Mouse (Mus musculus) megakaryocyte, embryonic 14.5 days (primary cell): ENCODE data around the gene Snai1. TPM values are rescaled to one million over a fixed set of nuclear protein-coding genes. Genes with fewer than 3 reads are reported as not detected.

ENCODE experiments used
- H3K27me3 ChIP-seq: replicated peaks from 2 replicates; pipeline ENCODE3; 2012; ENCODE audit warnings: inconsistent platforms
- H3K36me3 ChIP-seq: replicated peaks from 2 replicates; pipeline ENCODE3; 2012; ENCODE audit warnings: low read length, inconsistent platforms, mixed read lengths
- H3K4me1 ChIP-seq: 2 replicates; pipeline ENCODE4 v1.6.1; 2012; ENCODE audit warnings: inconsistent platforms
- H3K4me3 ChIP-seq: replicated peaks from 2 replicates; pipeline ENCODE3; 2012; ENCODE audit warnings: moderate library complexity, mild to moderate bottlenecking, inconsistent platforms
- H3K9me3 ChIP-seq: 2 replicates; pipeline ENCODE4 v1.6.1; 2012; ENCODE audit warnings: inconsistent platforms
- FLI1 ChIP-seq: IDR thresholded peaks from 2 replicates; pipeline ENCODE4 v1.6.1; 2012; ENCODE audit warnings: low read length, inconsistent platforms, mixed read lengths
- GATA1 ChIP-seq: IDR thresholded peaks from 3 replicates; pipeline ENCODE4 v1.6.1; 2012; ENCODE audit warnings: mixed read lengths, low read length, inconsistent platforms, borderline replicate concordance
- polyA plus RNA-seq: library from polyadenylated mRNA; stranded (reverse); fragments of >175 nt; gene quantifications from 2 replicates; pipeline ENCODE4 v1.2.3, GENCODE M21; 2012; ENCODE audit warnings: low replicate concordance; ENCODE audit not compliant: insufficient read depth

The Snai1 gene
- polyA plus RNA-seq, 1 experiment, result 1.4 TPM

- Histone ChIP-seq H3K27me3 (peaks cover 5% of the 10 kb centered on the region), H3K36me3 (peaks cover 54% of the 10 kb centered on the region), H3K9me3 (no peaks in the 10 kb centered on the region), H3K4me1 (peaks cover 16% of the 10 kb centered on the region), H3K4me3 (no peak overlapping the region)
- TF ChIP-seq FLI1 (no peak), GATA1 (no peak)
Measured at GRCm38 (mm10) chr2:167576121-167576620, 38.2 kb downstream of the Snai1 start.

GRCm38 (mm10) chr2:167577186-167577785, 39.3 kb downstream of the Snai1 start:
- no peaks in the 10 kb centered on the region for H3K9me3 ChIP-seq
- no peak for TF ChIP-seq FLI1
- TF ChIP-seq GATA1, result no peak
- H3K27me3 ChIP-seq, result peaks cover 2% of the 10 kb centered on the region
- H3K4me3 ChIP-seq, result no peak overlapping the region
- H3K4me1 ChIP-seq, result peaks cover 27% of the 10 kb centered on the region
- peaks cover 58% of the 10 kb centered on the region for H3K36me3 ChIP-seq

- H3K4me1 ChIP-seq, result peaks cover 39% of the 10 kb centered on the region
- H3K4me3 ChIP-seq, result no peak overlapping the region
- H3K9me3 ChIP-seq, result no peaks in the 10 kb centered on the region
- TF ChIP-seq FLI1 (no peak), GATA1 (no peak)
- peaks cover 70% of the 10 kb centered on the region for H3K36me3 ChIP-seq
- H3K27me3 ChIP-seq, result no peaks in the 10 kb centered on the region
Measured at GRCm38 (mm10) chr2:167578521-167578920, 40.5 kb downstream of the Snai1 start.

DNA sequence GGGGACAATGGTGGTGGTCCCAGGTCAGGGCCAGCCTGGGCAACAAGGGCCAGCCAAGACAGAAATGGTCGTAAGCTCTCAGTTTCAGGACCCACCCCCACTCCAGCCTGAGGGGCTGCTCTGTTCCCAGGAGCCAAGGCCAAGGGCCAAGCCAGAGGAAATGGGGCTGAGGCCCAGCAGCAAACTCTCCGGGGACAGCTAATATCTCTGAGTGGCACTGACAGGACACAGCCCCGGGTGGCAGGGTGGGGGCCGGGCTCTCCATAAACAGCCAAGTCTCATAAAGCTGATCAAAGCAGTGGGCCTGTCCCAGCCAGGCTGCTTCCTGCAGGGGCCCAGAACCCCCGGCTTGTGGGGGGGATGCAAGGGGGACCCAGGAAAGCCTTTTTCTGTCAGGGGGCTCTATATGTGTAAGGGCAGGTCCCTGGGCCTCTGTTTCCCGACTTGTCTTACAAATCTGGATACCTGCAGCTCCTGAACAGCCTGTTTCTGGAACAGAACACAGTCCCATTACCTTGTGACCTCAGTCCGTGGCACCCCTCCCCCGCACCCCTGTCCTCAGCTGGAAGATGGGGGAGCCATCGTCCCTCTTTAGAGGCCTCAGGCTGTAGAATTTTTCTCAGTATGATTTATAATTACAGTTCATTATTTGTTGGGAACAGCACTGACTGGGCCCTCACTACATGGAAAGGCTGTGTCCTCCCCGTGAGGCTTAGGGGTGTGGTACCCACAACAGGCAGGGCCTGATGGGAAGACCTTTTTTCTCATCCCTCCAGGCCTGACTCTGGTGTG, 45.4 kb downstream of the Snai1 start:
- no peak for TF ChIP-seq GATA1
- TF ChIP-seq FLI1, result no peak

GRCm38 (mm10) chr2:167585273-167585672, 47.3 kb downstream of the Snai1 start:
- H3K36me3 ChIP-seq, result peaks cover 56% of the 10 kb centered on the region
- H3K4me3 ChIP-seq, result no peak overlapping the region
- TF ChIP-seq FLI1 (no peak), GATA1 (no peak)
- H3K9me3 ChIP-seq, result no peaks in the 10 kb centered on the region
- peaks cover 83% of the 10 kb centered on the region for H3K4me1 ChIP-seq
- no peaks in the 10 kb centered on the region for H3K27me3 ChIP-seq

More for the DNA sequence above, 45.4 kb downstream of the Snai1 start:
- H3K36me3 ChIP-seq, result peaks cover 67% of the 10 kb centered on the region
- no peak overlapping the region for H3K4me3 ChIP-seq
- H3K27me3 ChIP-seq, result no peaks in the 10 kb centered on the region
- no peaks in the 10 kb centered on the region for H3K9me3 ChIP-seq
- peaks cover 66% of the 10 kb centered on the region for H3K4me1 ChIP-seq

DNA sequence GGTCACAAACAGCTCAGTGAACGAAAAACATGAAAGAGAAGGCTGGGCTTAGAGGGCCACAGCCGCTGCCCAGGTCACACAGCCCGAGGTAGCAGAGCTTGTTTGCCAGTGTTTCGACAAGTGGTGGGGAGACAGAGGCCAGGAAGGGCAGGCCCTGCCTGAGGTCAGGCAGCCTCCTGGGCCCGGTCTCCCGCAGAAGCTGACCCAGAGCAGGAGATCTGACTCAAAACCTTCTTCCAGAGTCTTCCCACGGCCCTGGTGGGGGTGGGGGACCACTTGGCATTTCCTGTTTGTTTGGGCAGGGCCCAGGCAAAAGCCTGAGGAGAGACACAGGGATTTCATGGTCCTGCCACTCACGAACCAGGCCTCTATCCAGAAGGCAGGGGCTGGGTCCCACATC, 48.0 kb downstream of the Snai1 start:
- peaks cover 87% of the 10 kb centered on the region for H3K4me1 ChIP-seq
- H3K27me3 ChIP-seq, result no peaks in the 10 kb centered on the region
- TF ChIP-seq GATA1 (no peak), FLI1 (no peak)
- no peak overlapping the region for H3K4me3 ChIP-seq
- H3K36me3 ChIP-seq, result peaks cover 56% of the 10 kb centered on the region
- no peaks in the 10 kb centered on the region for H3K9me3 ChIP-seq

DNA sequence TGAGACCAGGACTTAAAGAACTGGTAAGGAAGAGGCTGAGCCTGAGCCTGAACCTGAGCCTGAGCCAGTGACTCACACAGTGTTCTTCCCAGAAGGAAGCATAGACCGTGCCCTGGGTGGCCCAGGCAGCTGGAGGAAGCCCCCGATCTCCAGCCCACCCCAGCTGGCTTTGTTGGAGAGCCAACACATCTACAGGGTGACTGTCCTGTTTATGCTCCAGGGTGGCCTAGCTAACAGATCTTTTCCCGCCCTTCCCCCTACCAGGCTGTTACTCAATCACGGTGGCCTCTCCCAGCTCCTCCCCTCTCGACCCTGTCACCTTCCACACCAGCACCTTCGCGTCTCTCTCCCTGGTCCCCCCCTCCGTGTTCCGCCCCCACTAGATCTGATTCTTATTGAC, 49.0 kb downstream of the Snai1 start:
- Histone ChIP-seq H3K27me3 (no peaks in the 10 kb centered on the region), H3K4me1 (peaks cover 78% of the 10 kb centered on the region), H3K9me3 (no peaks in the 10 kb centered on the region), H3K36me3 (peaks cover 55% of the 10 kb centered on the region), H3K4me3 (peak overlapping the region; percentile 51)
- TF ChIP-seq FLI1, result no peak
- no peak for TF ChIP-seq GATA1

- peak overlapping the region; percentile 96 for H3K4me3 ChIP-seq
- H3K4me1 ChIP-seq, result peaks cover 62% of the 10 kb centered on the region
- no peak for TF ChIP-seq GATA1
- TF ChIP-seq FLI1, result peak; percentile 58; the same call in 1 of the 2 replicates
- peaks cover 35% of the 10 kb centered on the region for H3K36me3 ChIP-seq
- no peaks in the 10 kb centered on the region for H3K9me3 ChIP-seq
- no peaks in the 10 kb centered on the region for H3K27me3 ChIP-seq
Measured at GRCm38 (mm10) chr2:167588774-167589577, 51.0 kb downstream of the Snai1 start.

Other genes starting within 250 kb of the Snai1 start
- gene B4galt5, start 189.0 kb upstream of the Snai1 start, polyA plus RNA-seq, result 3.7 and 4.1 TPM in 2 replicates
- 3.4 and 4.4 TPM in 2 replicates for gene Slc9a8, start 116.5 kb upstream of the Snai1 start, polyA plus RNA-seq
- 4.0 and 26.3 TPM in 2 replicates for gene Rnf114, start 45.5 kb upstream of the Snai1 start, polyA plus RNA-seq
- 10.0 and 23.7 TPM in 2 replicates for gene Spata2, start 45.3 kb upstream of the Snai1 start, polyA plus RNA-seq
- gene Ube2v1, start 93.9 kb downstream of the Snai1 start, polyA plus RNA-seq, result 314 and 1,236 TPM in 2 replicates
- gene Gm20431, start 123.3 kb downstream of the Snai1 start, polyA plus RNA-seq, result not detected in 2 replicates
- 372 and 610 TPM in 2 replicates for gene Cebpb, start 150.7 kb downstream of the Snai1 start, polyA plus RNA-seq
- 164 and 173 TPM in 2 replicates for gene Tmem189, start 151.6 kb downstream of the Snai1 start, polyA plus RNA-seq